Mouse (Mus musculus) ES-Bruce4 (cell line): Measurements from ENCODE around the gene Rnf144b. TPM values are rescaled to one million over a fixed set of nuclear protein-coding genes. Genes with fewer than 3 reads are reported as not detected.

Experiments used
- H3K27ac ChIP-seq: 2 replicates; pipeline ENCODE4 v1.5.1; 2012; ENCODE audit warnings: low read length, inconsistent platforms; ENCODE audit not compliant: insufficient read depth
- H3K27me3 ChIP-seq: 2 replicates; pipeline ENCODE4 v1.6.1; 2012; ENCODE audit warnings: mild to moderate bottlenecking, low read length, inconsistent platforms; ENCODE audit not compliant: control insufficient read depth, poor library complexity, insufficient read depth, severe bottlenecking
- H3K36me3 ChIP-seq: 2 replicates; pipeline ENCODE4 v1.6.1; 2012; ENCODE audit warnings: inconsistent platforms, mild to moderate bottlenecking, low read length, moderate library complexity; ENCODE audit not compliant: control insufficient read depth, poor library complexity, insufficient read depth, severe bottlenecking
- H3K4me1 ChIP-seq: one replicate; pipeline ENCODE4 v1.8.1; 2011; ENCODE audit warnings: low read length; ENCODE audit not compliant: control insufficient read depth, insufficient read depth
- H3K4me3 ChIP-seq: 2 replicates; pipeline ENCODE4 v1.5.1; 2011; ENCODE audit warnings: low read depth, mild to moderate bottlenecking, low read length
- H3K9ac ChIP-seq: 2 replicates; pipeline ENCODE4 v1.6.1; 2012; ENCODE audit warnings: low read depth, mild to moderate bottlenecking, inconsistent platforms; ENCODE audit not compliant: poor library complexity, severe bottlenecking
- H3K9me3 ChIP-seq: replicated peaks from 2 replicates; pipeline ENCODE4 v1.6.1; 2012; ENCODE audit warnings: mild to moderate bottlenecking, low read length, inconsistent platforms; ENCODE audit not compliant: control insufficient read depth, poor library complexity, insufficient read depth, severe bottlenecking
- CTCF ChIP-seq: IDR thresholded peaks from one replicate; pipeline ENCODE4 v1.8.1; 2011; ENCODE audit warnings: low read depth, low read length
- EP300 ChIP-seq: IDR thresholded peaks from 2 replicates; pipeline ENCODE4 v1.6.1; 2011; ENCODE audit warnings: low read depth, low read length; ENCODE audit not compliant: insufficient read depth
- POLR2A ChIP-seq: IDR thresholded peaks from one replicate; pipeline ENCODE4 v1.8.1; 2011; ENCODE audit warnings: low read length; ENCODE audit not compliant: insufficient read depth
- polyA plus RNA-seq: library from polyadenylated mRNA; stranded (reverse); fragments of >200 nt; gene quantifications from 2 replicates; pipeline ENCODE4 v1.2.4, GENCODE M21; 2011; ENCODE audit warnings: low read depth; ENCODE audit not compliant: missing spikeins, insufficient read depth, insufficient read length

The Rnf144b gene
- polyA plus RNA-seq, 1 experiment, result 1.6 TPM

- Histone ChIP-seq H3K9me3 (no peaks in the 10 kb centered on the region), H3K9ac (no peak overlapping the region), H3K27ac (no peak overlapping the region), H3K27me3 (no peaks in the 10 kb centered on the region), H3K36me3 (peaks cover 58% of the 10 kb centered on the region), H3K4me3 (no peak overlapping the region), H3K4me1 (no peaks in the 10 kb centered on the region)
- TF ChIP-seq EP300, result no peak
- no peak for TF ChIP-seq CTCF
- TF ChIP-seq POLR2A, result no peak
Observed at GRCm38 (mm10) chr13:47089271-47089670, 33.2 kb upstream of the Rnf144b start.

GRCm38 (mm10) chr13:47093791-47094190 is 28.7 kb upstream of the Rnf144b start:
- Histone ChIP-seq H3K4me3 (no peak overlapping the region), H3K36me3 (peaks cover 66% of the 10 kb centered on the region), H3K27ac (no peak overlapping the region), H3K4me1 (no peaks in the 10 kb centered on the region), H3K9ac (no peak overlapping the region), H3K9me3 (no peaks in the 10 kb centered on the region), H3K27me3 (no peaks in the 10 kb centered on the region)
- no peak for TF ChIP-seq CTCF
- no peak for TF ChIP-seq EP300
- TF ChIP-seq POLR2A, result no peak

GRCm38 (mm10) chr13:47096591-47096990 is 25.9 kb upstream of the Rnf144b start:
- H3K36me3 ChIP-seq, result peaks cover 65% of the 10 kb centered on the region
- no peak overlapping the region for H3K9ac ChIP-seq

GRCm38 (mm10) chr13:47099265-47099664 is 23.2 kb upstream of the Rnf144b start:
- H3K27ac ChIP-seq, result no peak overlapping the region
- H3K36me3 ChIP-seq, result peaks cover 68% of the 10 kb centered on the region
- no peaks in the 10 kb centered on the region for H3K4me1 ChIP-seq
- no peak overlapping the region for H3K9ac ChIP-seq
- TF ChIP-seq POLR2A, result no peak
- no peak for TF ChIP-seq EP300
- TF ChIP-seq CTCF, result no peak
- no peak overlapping the region for H3K4me3 ChIP-seq
- H3K27me3 ChIP-seq, result no peaks in the 10 kb centered on the region
- no peaks in the 10 kb centered on the region for H3K9me3 ChIP-seq

More at GRCm38 (mm10) chr13:47096591-47096990, 25.9 kb upstream of the Rnf144b start:
- Histone ChIP-seq H3K9me3 (no peaks in the 10 kb centered on the region), H3K27me3 (no peaks in the 10 kb centered on the region), H3K4me1 (no peaks in the 10 kb centered on the region), H3K4me3 (no peak overlapping the region), H3K27ac (no peak overlapping the region)
- no peak for TF ChIP-seq CTCF
- TF ChIP-seq POLR2A, result no peak
- TF ChIP-seq EP300, result no peak

GRCm38 (mm10) chr13:47100587-47100986 is 21.9 kb upstream of the Rnf144b start:
- TF ChIP-seq CTCF (no peak), EP300 (no peak), POLR2A (no peak)
- H3K36me3 ChIP-seq, result peaks cover 59% of the 10 kb centered on the region

GRCm38 (mm10) chr13:47104146-47104545 is 18.3 kb upstream of the Rnf144b start:
- Histone ChIP-seq H3K9ac (peak overlapping the region; percentile 99; the same call in 1 of the 2 replicates), H3K27ac (no peak overlapping the region), H3K4me3 (peak overlapping the region; percentile 48), H3K27me3 (no peaks in the 10 kb centered on the region), H3K36me3 (peaks cover 33% of the 10 kb centered on the region), H3K9me3 (no peaks in the 10 kb centered on the region), H3K4me1 (no peaks in the 10 kb centered on the region)
- TF ChIP-seq EP300 (no peak), CTCF (no peak), POLR2A (no peak)

More at GRCm38 (mm10) chr13:47100587-47100986, 21.9 kb upstream of the Rnf144b start:
- H3K9ac ChIP-seq, result no peak overlapping the region
- H3K9me3 ChIP-seq, result no peaks in the 10 kb centered on the region
- no peak overlapping the region for H3K4me3 ChIP-seq
- no peaks in the 10 kb centered on the region for H3K27me3 ChIP-seq
- no peak overlapping the region for H3K27ac ChIP-seq
- no peaks in the 10 kb centered on the region for H3K4me1 ChIP-seq
